Comparison of ENCODE assay signal across 22 mouse cellular contexts in genomic region chr1:106866029-106866428, GRCm38 (mm10). TPM values are rescaled to one million over a fixed set of nuclear protein-coding genes. Genes with fewer than 3 reads are reported as not detected.
DNase-seq lines count a peak whose midpoint lies in the region; ATAC-seq and TF ChIP-seq lines count a peak whose summit lies in the region.
"Had no signal": no experiment of that assay in that cellular context is flagged by ENCODE, and none has a peak within 500 bp of the region (broad histone marks: within the 10 kb centered on the region; RNA-seq: fewer than 3 reads in every experiment).

No protein-coding gene starts in this region.

- DNase-seq in embryonic facial prominence, embryonic 14.5 days (ENCODE audit: low spot score): peak; percentile 51
- DNase-seq in embryonic facial prominence, embryonic 10.5 days (ENCODE audit: low spot score): no peak
- DNase-seq in Muller cell, postnatal 12 days (ENCODE audit: inconsistent ontology term): peak; percentile 24
- peak; percentile 75 to 87 for DNase-seq in frontal cortex, adult 2 months (ENCODE audit: extremely low spot score in 1 of 2, low spot score in 1 of 2)
- peak; percentile 52 to 91 for DNase-seq in left cerebral cortex, postnatal 25 days (ENCODE audit: low spot score in 2 of 2)
- DNase-seq: adrenal gland, adult 2 months; heart, postnatal 10 days; kidney, adult 18-20 months; kidney, postnatal 14 days; layer of hippocampus, adult 9-11 months; liver; midbrain, embryonic 14.5 days had no signal

- H3K9me3 ChIP-seq in embryonic facial prominence, embryonic 14.5 days (ENCODE audit: control insufficient read depth, low read length): no peaks in the 10 kb centered on the region
- no peaks in the 10 kb centered on the region for H3K9me3 ChIP-seq in embryonic facial prominence, embryonic 10.5 days
- H3K9me3 ChIP-seq in intestine, postnatal 0 days (ENCODE audit: control insufficient read depth): no peaks in the 10 kb centered on the region
- no peaks in the 10 kb centered on the region for H3K9me3 ChIP-seq in hindbrain, embryonic 16.5 days (ENCODE audit: control insufficient read depth, low read length)
- H3K9me3 ChIP-seq: embryonic facial prominence, embryonic 12.5 days; forebrain, embryonic 13.5 days; hindbrain, embryonic 15.5 days had no signal

- H3K9ac ChIP-seq in embryonic facial prominence, embryonic 14.5 days (ENCODE audit: low read depth, low read length): no peak overlapping the region
- H3K9ac ChIP-seq in intestine, postnatal 0 days (ENCODE audit: low read depth, low read length): no peak overlapping the region
- no peak overlapping the region for H3K9ac ChIP-seq in hindbrain, embryonic 16.5 days (ENCODE audit: low read depth, low read length)
- H3K9ac ChIP-seq: embryonic facial prominence, embryonic 12.5 days; forebrain, embryonic 13.5 days; hindbrain, embryonic 15.5 days had no signal

- no peak overlapping the region for H3K27ac ChIP-seq in embryonic facial prominence, embryonic 14.5 days (replicated peaks; ENCODE audit: low read depth, low read length)
- no peak overlapping the region for H3K27ac ChIP-seq in embryonic facial prominence, embryonic 10.5 days (replicated peaks)
- no peak overlapping the region for H3K27ac ChIP-seq in intestine, postnatal 0 days (ENCODE audit: low read depth, low read length)
- no peak overlapping the region for H3K27ac ChIP-seq in hindbrain, embryonic 16.5 days (ENCODE audit: low read depth, low read length)
- H3K27ac ChIP-seq: embryonic facial prominence, embryonic 12.5 days; forebrain, embryonic 13.5 days; hindbrain, embryonic 15.5 days had no signal

- no peaks in the 10 kb centered on the region for H3K27me3 ChIP-seq in embryonic facial prominence, embryonic 14.5 days (replicated peaks; ENCODE audit: control insufficient read depth, insufficient read depth, low read length)
- no peaks in the 10 kb centered on the region for H3K27me3 ChIP-seq in embryonic facial prominence, embryonic 10.5 days (replicated peaks; ENCODE audit: low read depth, poor library complexity, severe bottlenecking)
- H3K27me3 ChIP-seq in intestine, postnatal 0 days (replicated peaks; ENCODE audit: control insufficient read depth, insufficient read depth, low read length): no peaks in the 10 kb centered on the region
- H3K27me3 ChIP-seq in hindbrain, embryonic 16.5 days (replicated peaks; ENCODE audit: control insufficient read depth, insufficient read depth, low read length): no peaks in the 10 kb centered on the region
- H3K27me3 ChIP-seq: embryonic facial prominence, embryonic 12.5 days; forebrain, embryonic 13.5 days; hindbrain, embryonic 15.5 days had no signal

- no peaks in the 10 kb centered on the region for H3K36me3 ChIP-seq in embryonic facial prominence, embryonic 14.5 days (ENCODE audit: control insufficient read depth, insufficient read depth, low read length)
- H3K36me3 ChIP-seq in embryonic facial prominence, embryonic 10.5 days (replicated peaks): no peaks in the 10 kb centered on the region
- H3K36me3 ChIP-seq in intestine, postnatal 0 days (ENCODE audit: control insufficient read depth, insufficient read depth): no peaks in the 10 kb centered on the region
- no peaks in the 10 kb centered on the region for H3K36me3 ChIP-seq in hindbrain, embryonic 16.5 days (ENCODE audit: control insufficient read depth, insufficient read depth, low read length)
- H3K36me3 ChIP-seq: embryonic facial prominence, embryonic 12.5 days; hindbrain, embryonic 15.5 days had no signal

- no peak for ATAC-seq in embryonic facial prominence, embryonic 14.5 days (ENCODE audit: low read depth)
- ATAC-seq in intestine, postnatal 0 days: no peak
- no peak for ATAC-seq in megakaryocyte, adult 5-6 weeks (ENCODE audit: poor library complexity, severe bottlenecking)
- no peak for ATAC-seq in hindbrain, embryonic 16.5 days
- ATAC-seq: forebrain, embryonic 13.5 days had no signal

- 54% methylated on average over 5 of the region's 5 CpGs for WGBS in embryonic facial prominence, embryonic 14.5 days
- 76% methylated on average over 5 of the region's 5 CpGs for WGBS in embryonic facial prominence, embryonic 10.5 days
- 66% methylated on average over 5 of the region's 5 CpGs for WGBS in intestine, postnatal 0 days
- 71% methylated on average over 5 of the region's 5 CpGs for WGBS in hindbrain, embryonic 16.5 days

- H3K4me1 ChIP-seq in embryonic facial prominence, embryonic 14.5 days (ENCODE audit: control insufficient read depth, insufficient read depth, low read length): peaks cover 5% of the 10 kb centered on the region
- H3K4me1 ChIP-seq in embryonic facial prominence, embryonic 10.5 days: no peaks in the 10 kb centered on the region
- H3K4me1 ChIP-seq in intestine, postnatal 0 days (replicated peaks; ENCODE audit: control insufficient read depth, insufficient read depth, low read length): no peaks in the 10 kb centered on the region
- no peaks in the 10 kb centered on the region for H3K4me1 ChIP-seq in hindbrain, embryonic 16.5 days (ENCODE audit: control insufficient read depth, insufficient read depth, low read depth, low read length)
- H3K4me1 ChIP-seq: embryonic facial prominence, embryonic 12.5 days; hindbrain, embryonic 15.5 days had no signal

- H3K4me3 ChIP-seq in embryonic facial prominence, embryonic 14.5 days (ENCODE audit: low read depth, low read length): no peak overlapping the region
- no peak overlapping the region for H3K4me3 ChIP-seq in embryonic facial prominence, embryonic 10.5 days
- H3K4me3 ChIP-seq in intestine, postnatal 0 days (ENCODE audit: low read depth, low read length): no peak overlapping the region
- H3K4me3 ChIP-seq in hindbrain, embryonic 16.5 days (ENCODE audit: low read length): no peak overlapping the region
- H3K4me3 ChIP-seq: embryonic facial prominence, embryonic 12.5 days; forebrain, embryonic 13.5 days; hindbrain, embryonic 15.5 days had no signal

- no peak for TF ChIP-seq CTCF in intestine, postnatal 0 days (IDR thresholded peaks at IDR 0.05; ENCODE audit: low read depth)

- intact Hi-C loops in left cerebral cortex, postnatal 25 days (cut with DNase I): no loop called here

- H3K4me2 ChIP-seq in embryonic facial prominence, embryonic 14.5 days (ENCODE audit: low read depth, low read length): no peak overlapping the region
- no peak overlapping the region for H3K4me2 ChIP-seq in intestine, postnatal 0 days (replicated peaks; ENCODE audit: low read depth)
- H3K4me2 ChIP-seq in hindbrain, embryonic 16.5 days (ENCODE audit: low read length): no peak overlapping the region
- H3K4me2 ChIP-seq: embryonic facial prominence, embryonic 12.5 days; forebrain, embryonic 13.5 days; hindbrain, embryonic 15.5 days had no signal

RNA-seq across cellular contexts. Expression of gene Serpinb5, which starts 5.1 kb away (rescaled TPM):
- polyA plus RNA-seq in embryonic facial prominence, embryonic 14.5 days (2014; fragmentation: Nextera tagmentation; extraction: Ambion mirVana): 21.5 and 33.9 TPM in 2 replicates
- not detected in 2 replicates for polyA plus RNA-seq in embryonic facial prominence, embryonic 10.5 days (2016; fragmentation: Nextera tagmentation; extraction: Ambion mirVana)
- polyA plus RNA-seq in frontal cortex, adult 2 months (2012; rRNA removed): 0.10 and 0.19 TPM in 2 replicates
- total RNA-seq in left cerebral cortex, postnatal 25 days (2021): under 1 TPM in 1 of 2 experiments, not detected in 1; 0.23 TPM
- 0.38 and 0.75 TPM in 2 replicates for polyA plus RNA-seq in intestine, postnatal 0 days (2015; fragmentation: Nextera tagmentation; extraction: Ambion mirVana)
- total RNA-seq in megakaryocyte, adult 5-6 weeks (2015): not detected in 2 replicates
- not detected in 2 replicates for total RNA-seq in megakaryocyte, adult 5-6 weeks (2017)
- not detected in 2 replicates for polyA plus RNA-seq in hindbrain, embryonic 16.5 days (2015; fragmentation: Nextera tagmentation; extraction: Ambion mirVana)
- total RNA-seq: adrenal gland, adult 2 months; gastrocnemius, adult 8-10 months; heart, postnatal 10 days had no signal
- polyA plus RNA-seq: adrenal gland, adult 2 months; C2C12; forebrain, embryonic 13.5 days; midbrain, embryonic 14.5 days; neural tube, embryonic 11.5 days; spleen, adult 2 months had no signal

Comparison
In these comparisons a context has a peak if more than half of its experiments do, and no peak if none do; other contexts are left out.
1. RNA of gene Serpinb5, which starts 5.1 kb away (polyA plus RNA-seq): 21.5 to 33.9 TPM in embryonic facial prominence, embryonic 14.5 days; 0.38 to 0.75 TPM in intestine, postnatal 0 days, 0.10 to 0.19 TPM in frontal cortex, adult 2 months, not detected in hindbrain, embryonic 16.5 days and not detected in embryonic facial prominence, embryonic 10.5 days; every median in the first group is over 10 times any median in the second.